Comparison of ENCODE assay signal across 27 mouse cellular contexts in genomic region chr7:66591594-66592290, GRCm38 (mm10).
DNase-seq lines count a peak whose midpoint lies in the region; ATAC-seq and TF ChIP-seq lines count a peak whose summit lies in the region.
"Had no signal": no experiment of that assay in that cellular context is flagged by ENCODE, and none has a peak within 500 bp of the region (broad histone marks: within the 10 kb centered on the region; RNA-seq: fewer than 3 reads in every experiment).

No protein-coding gene starts in this region.

- H3K4me3 ChIP-seq in heart, embryonic 11.5 days (ENCODE audit: low read depth, low read length) = no peak overlapping the region
- H3K4me3 ChIP-seq in C2C12 (ENCODE audit: insufficient read depth, poor library complexity, severe bottlenecking) = no peak overlapping the region
- no peak overlapping the region for H3K4me3 ChIP-seq in myocyte
- H3K4me3 ChIP-seq in forebrain, embryonic 14.5 days (ENCODE audit: low read depth, low read length) = no peak overlapping the region
- no peak overlapping the region for H3K4me3 ChIP-seq in midbrain, embryonic 10.5 days
- H3K4me3 ChIP-seq: embryonic facial prominence, embryonic 13.5 days; embryonic facial prominence, embryonic 15.5 days; erythroblast, embryonic 14.5 days; forebrain, embryonic 10.5 days; forebrain, embryonic 12.5 days; forebrain, embryonic 15.5 days had no signal

- H3ac ChIP-seq in C2C12 (ENCODE audit: control insufficient read depth, insufficient read length, low read depth) = no peak overlapping the region
- H3ac ChIP-seq in myocyte (ENCODE audit: control insufficient read depth, insufficient read length) = no peak overlapping the region

- H3K27ac ChIP-seq in heart, embryonic 11.5 days (ENCODE audit: low read depth, low read length) = no peak overlapping the region
- H3K27ac ChIP-seq in forebrain, embryonic 14.5 days (ENCODE audit: low read depth, low read length) = no peak overlapping the region
- H3K27ac ChIP-seq in midbrain, embryonic 10.5 days (replicated peaks) = no peak overlapping the region
- H3K27ac ChIP-seq: embryonic facial prominence, embryonic 13.5 days; embryonic facial prominence, embryonic 15.5 days; forebrain, embryonic 10.5 days; forebrain, embryonic 12.5 days; forebrain, embryonic 15.5 days had no signal

- WGBS in heart, embryonic 11.5 days (ENCODE audit: insufficient replicate concordance) = 66% methylated on average over 10 of the region's 10 CpGs
- WGBS in forebrain, embryonic 14.5 days = 91% methylated on average over 10 of the region's 10 CpGs
- WGBS in midbrain, embryonic 10.5 days = 87% methylated on average over 10 of the region's 10 CpGs

- no peak overlapping the region for H3K9ac ChIP-seq in heart, embryonic 11.5 days (ENCODE audit: low read depth, low read length)
- H3K9ac ChIP-seq in forebrain, embryonic 14.5 days (ENCODE audit: low read length) = no peak overlapping the region
- H3K9ac ChIP-seq: embryonic facial prominence, embryonic 13.5 days; embryonic facial prominence, embryonic 15.5 days; forebrain, embryonic 12.5 days; forebrain, embryonic 15.5 days; forebrain, postnatal 0 days had no signal

- H3K27me3 ChIP-seq in heart, embryonic 11.5 days (ENCODE audit: control insufficient read depth, insufficient read depth, low read length) = no peaks in the 10 kb centered on the region
- H3K27me3 ChIP-seq in C2C12 (ENCODE audit: control insufficient read depth, insufficient read depth, insufficient read length) (no peaks in the 10 kb centered on the region), myocyte (ENCODE audit: control insufficient read depth, insufficient read depth, insufficient read length) (no peaks in the 10 kb centered on the region)
- H3K27me3 ChIP-seq in forebrain, embryonic 14.5 days (replicated peaks; ENCODE audit: control insufficient read depth, insufficient read depth, low read length) = no peaks in the 10 kb centered on the region
- H3K27me3 ChIP-seq in midbrain, embryonic 10.5 days (ENCODE audit: low read depth, poor library complexity, severe bottlenecking) = no peaks in the 10 kb centered on the region
- H3K27me3 ChIP-seq: embryonic facial prominence, embryonic 13.5 days; embryonic facial prominence, embryonic 15.5 days; forebrain, embryonic 12.5 days; forebrain, embryonic 15.5 days; Patski had no signal

- no peak for TF ChIP-seq CTCF in C2C12 (IDR thresholded peaks at IDR 0.05; ENCODE audit: control insufficient read depth, insufficient read depth, insufficient read length)

- peaks cover 8% of the 10 kb centered on the region; the same call in 1 of the 2 replicates for H3K9me3 ChIP-seq in heart, embryonic 11.5 days (replicated peaks; ENCODE audit: control insufficient read depth, low read length)
- no peaks in the 10 kb centered on the region for H3K9me3 ChIP-seq in forebrain, embryonic 14.5 days (replicated peaks; ENCODE audit: control insufficient read depth, low read length)
- H3K9me3 ChIP-seq in midbrain, embryonic 10.5 days (replicated peaks) = no peaks in the 10 kb centered on the region
- H3K9me3 ChIP-seq: embryonic facial prominence, embryonic 13.5 days; embryonic facial prominence, embryonic 15.5 days; forebrain, embryonic 10.5 days; forebrain, embryonic 15.5 days had no signal

- no peaks in the 10 kb centered on the region for H3K79me3 ChIP-seq in C2C12 (ENCODE audit: low read depth)

- peak; percentile 79 for DNase-seq in heart, adult 11 months
- peak; percentile 48 for DNase-seq in 3134 (ENCODE audit: extremely low read depth, insufficient read length, low spot score)
- no peak for DNase-seq in forebrain, embryonic 14.5 days (ENCODE audit: low spot score)
- DNase-seq in frontal cortex, postnatal 10 days (ENCODE audit: low spot score in 2 of 2) = no peak
- no peak for DNase-seq in midbrain, embryonic 10.5 days (ENCODE audit: low spot score)
- DNase-seq: adrenal gland, adult 8-10 months; adrenal gland, postnatal 14 days; adrenal gland, postnatal 36 days; B cell, adult 2 months; cerebellum, adult 11-12 months; cerebellum, adult 2 months; cerebellum, adult 9-10 months; cerebellum, postnatal 14 days; cerebellum, postnatal 36 days; embryo, embryonic 11 days; forebrain, postnatal 0 days had no signal

- no peak overlapping the region for H3K4me2 ChIP-seq in heart, embryonic 11.5 days
- peak overlapping the region; percentile 35 for H3K4me2 ChIP-seq in myocyte (ENCODE audit: low read depth)
- no peak overlapping the region for H3K4me2 ChIP-seq in forebrain, embryonic 14.5 days (ENCODE audit: low read length)
- H3K4me2 ChIP-seq: embryonic facial prominence, embryonic 13.5 days; embryonic facial prominence, embryonic 15.5 days; forebrain, embryonic 12.5 days; forebrain, embryonic 15.5 days had no signal

- H3K36me3 ChIP-seq in heart, embryonic 11.5 days (ENCODE audit: control insufficient read depth, insufficient read depth, low read length) = no peaks in the 10 kb centered on the region
- H3K36me3 ChIP-seq in C2C12 (ENCODE audit: control insufficient read depth, insufficient read depth) (no peaks in the 10 kb centered on the region), myocyte (ENCODE audit: control insufficient read depth, insufficient read depth) (no peaks in the 10 kb centered on the region)
- H3K36me3 ChIP-seq in forebrain, embryonic 14.5 days (ENCODE audit: control insufficient read depth, insufficient read depth, low read length) = no peaks in the 10 kb centered on the region
- H3K36me3 ChIP-seq in midbrain, embryonic 10.5 days = no peaks in the 10 kb centered on the region
- H3K36me3 ChIP-seq: embryonic facial prominence, embryonic 13.5 days; embryonic facial prominence, embryonic 15.5 days; forebrain, embryonic 10.5 days; forebrain, embryonic 12.5 days; forebrain, embryonic 15.5 days had no signal

- ATAC-seq in heart, embryonic 11.5 days (replicated peaks; ENCODE audit: insufficient number of reproducible peaks, low FRiP score, low TSS enrichment) = no peak
- no peak for ATAC-seq in forebrain, embryonic 14.5 days
- ATAC-seq: activated CD4-positive, CD25-positive, alpha-beta regulatory T cell, adult 4 months; forebrain, embryonic 15.5 days; forebrain, postnatal 0 days; Patski had no signal

- no peak for TF ChIP-seq POLR2A in myocyte (IDR thresholded peaks at IDR 0.05; ENCODE audit: insufficient read length, low read depth)

- no peaks in the 10 kb centered on the region for H3K4me1 ChIP-seq in heart, embryonic 11.5 days (ENCODE audit: control insufficient read depth, insufficient read depth, low read length)
- no peaks in the 10 kb centered on the region for H3K4me1 ChIP-seq in forebrain, embryonic 14.5 days (ENCODE audit: control insufficient read depth, insufficient read depth, low read length)
- no peaks in the 10 kb centered on the region for H3K4me1 ChIP-seq in midbrain, embryonic 10.5 days
- H3K4me1 ChIP-seq: embryonic facial prominence, embryonic 13.5 days; embryonic facial prominence, embryonic 15.5 days; forebrain, embryonic 10.5 days; forebrain, embryonic 12.5 days; forebrain, embryonic 15.5 days had no signal

- H3K79me2 ChIP-seq in C2C12 (ENCODE audit: control insufficient read depth, insufficient read depth) (no peaks in the 10 kb centered on the region), myocyte (ENCODE audit: control insufficient read depth, insufficient read depth) (no peaks in the 10 kb centered on the region)

TF ChIP-seq in C2C12, 6 proteins besides CTCF, POLR2A, EP300 and RAD21:
- TF ChIP-seq USF1 (IDR thresholded peaks at IDR 0.05; ENCODE audit: low read depth) (no peak), FOSL1 (IDR thresholded peaks at IDR 0.05; ENCODE audit: insufficient read depth, low read length, poor library complexity, severe bottlenecking) (peak; percentile 52), MYOD1 (IDR thresholded peaks at IDR 0.05; ENCODE audit: control insufficient read depth, insufficient read length, low read depth) (peak; percentile 76)

TF ChIP-seq in myocyte, 11 proteins besides CTCF, POLR2A, EP300 and RAD21:
- no peak for TF ChIP-seq CEBPB (IDR thresholded peaks at IDR 0.05; ENCODE audit: insufficient read depth, poor library complexity, severe bottlenecking)
- peak; percentile 2 to 69 (median 38) for TF ChIP-seq MYOG (IDR thresholded peaks at IDR 0.05; ENCODE audit: control insufficient read depth in 1 of 3, insufficient read depth in 1 of 3, insufficient read length in 2 of 3, low read depth in 2 of 3)
- no peak for TF ChIP-seq POLR2AphosphoS2 (IDR thresholded peaks at IDR 0.05; ENCODE audit: insufficient read length, low read depth)
- TF ChIP-seq MAX (IDR thresholded peaks at IDR 0.05; ENCODE audit: low read depth) = no peak
- TF ChIP-seq TCF12 (IDR thresholded peaks at IDR 0.05; ENCODE audit: insufficient read depth, poor library complexity, severe bottlenecking) = no peak
- peak; percentile 23 to 69 (median 59) for TF ChIP-seq MYOD1 (IDR thresholded peaks at IDR 0.05; ENCODE audit: control insufficient read depth in 1 of 3, insufficient read length in 2 of 3, low read depth in 2 of 3)

Comparison
In these comparisons a context has a peak if more than half of its experiments do, and no peak if none do; other contexts are left out.
1. DNase-seq: peak in heart, adult 11 months (single experiment) and 3134 (single experiment); none in forebrain, embryonic 14.5 days (single experiment), frontal cortex, postnatal 10 days (0 of 2) and midbrain, embryonic 10.5 days (single experiment).